Mouse (Mus musculus) myocyte (in vitro differentiated cells): Measurements from ENCODE around the gene Bms1.

Source experiments
- CEBPB ChIP-seq: IDR thresholded peaks from 2 replicates; pipeline ENCODE4 v1.6.1; 2011; ENCODE audit warnings: mild to moderate bottlenecking, moderate library complexity; ENCODE audit not compliant: poor library complexity, insufficient read depth, severe bottlenecking
- MAX ChIP-seq: IDR thresholded peaks from one replicate; pipeline ENCODE4 v1.6.1; 2011; ENCODE audit warnings: low read depth, mild to moderate bottlenecking, control low read depth
- MYOD1 ChIP-seq, 3 experiments: IDR thresholded peaks; one replicate each; pipeline ENCODE4 v1.6.1; 2011; ENCODE audit warnings: control low read depth in 2 of 3, low read depth in 2 of 3, mild to moderate bottlenecking in 2 of 3, moderate library complexity in 1 of 3; ENCODE audit not compliant: insufficient read length in 2 of 3, control insufficient read depth in 1 of 3
- MYOG ChIP-seq, 3 experiments: IDR thresholded peaks; one replicate each; pipeline ENCODE4 v1.6.1; 2011; ENCODE audit warnings: control low read depth in 2 of 3, low read depth in 2 of 3, mild to moderate bottlenecking in 2 of 3; ENCODE audit not compliant: insufficient read length in 2 of 3, control insufficient read depth in 1 of 3, insufficient read depth in 1 of 3
- POLR2A ChIP-seq: IDR thresholded peaks from one replicate; pipeline ENCODE4 v1.6.1; 2011; ENCODE audit warnings: low read depth, mild to moderate bottlenecking, control low read depth, moderate library complexity; ENCODE audit not compliant: insufficient read length
- POLR2AphosphoS2 ChIP-seq: IDR thresholded peaks from one replicate; pipeline ENCODE4 v1.6.1; 2011; ENCODE audit warnings: low read depth, control low read depth; ENCODE audit not compliant: insufficient read length
- REST ChIP-seq: IDR thresholded peaks from one replicate; pipeline ENCODE4 v1.6.1; 2011; ENCODE audit warnings: mild to moderate bottlenecking, control low read depth, moderate library complexity; ENCODE audit not compliant: insufficient read depth, insufficient read length
- SRF ChIP-seq: IDR thresholded peaks from one replicate; pipeline ENCODE4 v1.6.1; 2011; ENCODE audit warnings: low read depth; ENCODE audit not compliant: control insufficient read depth, insufficient read length
- TCF12 ChIP-seq: IDR thresholded peaks from one replicate; pipeline ENCODE4 v1.6.1; 2011; ENCODE audit warnings: mild to moderate bottlenecking, control low read depth; ENCODE audit not compliant: poor library complexity, insufficient read depth, severe bottlenecking
- USF1 ChIP-seq: IDR thresholded peaks from one replicate; pipeline ENCODE4 v1.6.1; 2011; ENCODE audit warnings: low read depth, mild to moderate bottlenecking, control low read depth, moderate library complexity

DNA sequence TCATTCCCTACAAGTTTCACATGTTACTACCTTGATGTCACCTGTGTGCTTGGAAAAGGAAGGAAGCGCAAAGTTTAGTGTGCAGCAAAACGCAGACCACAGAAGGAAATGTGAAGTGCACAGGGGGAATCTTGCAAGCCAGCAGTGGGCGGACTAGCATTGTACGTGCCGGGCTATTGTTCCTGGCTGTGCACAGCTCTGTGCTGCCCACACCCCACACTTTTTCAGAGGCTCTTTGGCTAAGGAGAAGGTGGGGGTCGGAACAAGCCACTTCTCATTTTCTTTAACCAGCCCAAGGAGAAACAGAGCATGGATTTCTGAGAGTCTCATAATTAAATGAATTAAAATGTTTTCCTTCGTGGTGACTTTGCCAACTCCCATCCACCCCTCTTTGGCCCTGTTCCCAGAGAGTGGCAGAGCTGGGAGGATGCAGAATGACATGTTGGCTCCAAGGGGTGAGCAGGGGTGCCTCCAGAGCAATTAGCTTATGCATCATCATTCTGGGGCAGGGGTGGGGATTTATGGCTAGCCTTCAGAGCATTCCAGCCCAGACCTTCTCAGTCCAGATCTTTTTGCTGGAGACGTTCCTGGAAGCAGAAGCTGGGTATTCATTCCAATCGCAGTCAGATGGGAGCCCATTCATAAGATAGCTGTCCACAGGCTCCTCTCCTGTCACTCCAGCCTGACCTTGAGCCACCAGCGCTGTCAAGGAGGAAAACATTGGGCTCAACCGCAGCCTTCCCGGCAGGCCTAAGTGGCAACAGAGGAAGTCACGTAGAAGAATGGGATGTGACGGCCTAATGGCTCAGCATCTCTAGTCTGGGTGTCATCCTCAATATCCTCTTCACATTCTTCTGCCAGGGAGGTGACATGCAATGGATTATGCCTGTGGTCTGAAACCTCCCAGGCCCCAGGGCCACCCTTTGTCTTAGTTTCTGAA, 82.5 kb downstream of the Bms1 start:
- TF ChIP-seq POLR2A (no peak), MYOG (IDR thresholded peaks at IDR 0.05; ENCODE audit: control insufficient read depth in 1 of 3, insufficient read depth in 1 of 3, insufficient read length in 2 of 3, low read depth in 2 of 3) (no peak), CEBPB (no peak), MAX (no peak), POLR2AphosphoS2 (no peak), SRF (no peak), USF1 (no peak), TCF12 (no peak), MYOD1 (IDR thresholded peaks at IDR 0.05; ENCODE audit: control insufficient read depth in 1 of 3, insufficient read length in 2 of 3, low read depth in 2 of 3) (no peak), REST (no peak)
